Mouse (Mus musculus) 3134 (cell line): ENCODE data around the gene Ccdc170.
"Not testable (repeated sequence)": the region's sequence is repeated elsewhere in the genome, so short reads cannot be mapped to it uniquely, and the experiment has no call there.

ENCODE experiments used
- DNase-seq: peaks from one replicate; pipeline ENCODE4 v3.0.0-alpha.2; 2011; ENCODE audit warnings: low spot score; ENCODE audit not compliant: insufficient read length; ENCODE audit errors: extremely low read depth

Gene Ccdc170

GRCm38 (mm10) chr10:4598244-4598842 lies 116.0 kb downstream of the Ccdc170 start:
- no peak for DNase-seq

- no peak for DNase-seq
Observed at GRCm38 (mm10) chr10:4598916-4599315, 116.6 kb downstream of the Ccdc170 start.

- DNase-seq: no peak
Observed at GRCm38 (mm10) chr10:4599591-4599990, 117.3 kb downstream of the Ccdc170 start.

GRCm38 (mm10) chr10:4600796-4601474 lies 118.6 kb downstream of the Ccdc170 start:
- no peak for DNase-seq

- DNase-seq: not testable (repeated sequence)
Observed at GRCm38 (mm10) chr10:4601612-4602011, 119.3 kb downstream of the Ccdc170 start.

- DNase-seq: no peak
Observed at GRCm38 (mm10) chr10:4602466-4602865, 120.2 kb downstream of the Ccdc170 start.

- no peak for DNase-seq
Observed at GRCm38 (mm10) chr10:4604527-4605209, 122.4 kb downstream of the Ccdc170 start.

GRCm38 (mm10) chr10:4610234-4610633 lies 127.9 kb downstream of the Ccdc170 start:
- no peak for DNase-seq

- DNase-seq: peak; percentile 27
Observed at GRCm38 (mm10) chr10:4611386-4612155, 129.3 kb downstream of the Ccdc170 start, which contains the start of gene Esr1. Gene Esr1 (plus strand): TSS chr10:4611593.
